Mouse (Mus musculus): Measurements from ENCODE around the gene Ajap1. TPM values are rescaled to one million over a fixed set of nuclear protein-coding genes. Genes with fewer than 3 reads are reported as not detected.

Ajap1 gene
- total RNA-seq (2022), result 10 to 100 TPM; 39.4 to 46.7 (median 45.4) TPM

GRCm38 (mm10) chr4:153482459-153483338 is at the start of gene Ajap1:
Ajap1 (minus strand) TSS chr4:153482811.
- peak; percentile 66 to 77 for DNase-seq (ENCODE audit: low spot score in 2 of 2)

- no peak for DNase-seq (ENCODE audit: low spot score in 2 of 2)
Observed at GRCm38 (mm10) chr4:153530536-153530935, 47.9 kb upstream of the Ajap1 start.

GRCm38 (mm10) chr4:153521601-153522000 is 39.0 kb upstream of the Ajap1 start:
- DNase-seq (ENCODE audit: low spot score in 2 of 2), result no peak

- no peak for DNase-seq (ENCODE audit: low spot score in 2 of 2)
Observed at GRCm38 (mm10) chr4:153519888-153520287, 37.3 kb upstream of the Ajap1 start.

- no peak for DNase-seq (ENCODE audit: low spot score in 2 of 2)
Observed at GRCm38 (mm10) chr4:153519289-153519688, 36.7 kb upstream of the Ajap1 start.

- no peak for DNase-seq (ENCODE audit: low spot score in 2 of 2)
Observed at GRCm38 (mm10) chr4:153515786-153516185, 33.2 kb upstream of the Ajap1 start.

GRCm38 (mm10) chr4:153514071-153514470 is 31.5 kb upstream of the Ajap1 start:
- DNase-seq (ENCODE audit: low spot score in 2 of 2), result no peak

- DNase-seq (ENCODE audit: low spot score in 2 of 2), result no peak
Observed at GRCm38 (mm10) chr4:153511530-153511929, 28.9 kb upstream of the Ajap1 start.

- DNase-seq (ENCODE audit: low spot score in 2 of 2), result no peak
Observed at GRCm38 (mm10) chr4:153501936-153502335, 19.3 kb upstream of the Ajap1 start.

GRCm38 (mm10) chr4:153492444-153492843 is 9.8 kb upstream of the Ajap1 start:
- DNase-seq (ENCODE audit: low spot score in 2 of 2), result no peak

GRCm38 (mm10) chr4:153489116-153489515 is 6.5 kb upstream of the Ajap1 start:
- no peak for DNase-seq (ENCODE audit: low spot score in 2 of 2)

GRCm38 (mm10) chr4:153485913-153486312 is 3.3 kb upstream of the Ajap1 start:
- DNase-seq (ENCODE audit: low spot score in 2 of 2), result no peak

GRCm38 (mm10) chr4:153484392-153484791 is 1.8 kb upstream of the Ajap1 start:
- DNase-seq (ENCODE audit: low spot score in 2 of 2), result peak; percentile 58 to 79

GRCm38 (mm10) chr4:153481361-153482234 is 1.0 kb downstream of the Ajap1 start:
- DNase-seq (ENCODE audit: low spot score in 2 of 2), result no peak

GRCm38 (mm10) chr4:153480551-153481262 is 1.9 kb downstream of the Ajap1 start:
- DNase-seq (ENCODE audit: low spot score in 2 of 2), result peak; percentile 64 to 66

- no peak for DNase-seq (ENCODE audit: low spot score in 2 of 2)
Observed at GRCm38 (mm10) chr4:153479144-153479543, 3.5 kb downstream of the Ajap1 start.

GRCm38 (mm10) chr4:153473480-153474252 is 8.9 kb downstream of the Ajap1 start:
- no peak for DNase-seq (ENCODE audit: low spot score in 2 of 2)

- DNase-seq (ENCODE audit: low spot score in 2 of 2), result no peak
Observed at GRCm38 (mm10) chr4:153469712-153470111, 12.9 kb downstream of the Ajap1 start.

- DNase-seq (ENCODE audit: low spot score in 2 of 2), result peak in 1 of 2 experiments; percentile 40
Observed at GRCm38 (mm10) chr4:153459934-153460333, 22.7 kb downstream of the Ajap1 start.

- DNase-seq (ENCODE audit: low spot score in 2 of 2), result peak in 1 of 2 experiments; percentile 47
Observed at GRCm38 (mm10) chr4:153459503-153459902, 23.1 kb downstream of the Ajap1 start.

GRCm38 (mm10) chr4:153458821-153459220 is 23.8 kb downstream of the Ajap1 start:
- DNase-seq (ENCODE audit: low spot score in 2 of 2), result no peak
